Mouse (Mus musculus): ENCODE measurements around the gene Ddx51. TPM values are rescaled to one million over a fixed set of nuclear protein-coding genes. Genes with fewer than 3 reads are reported as not detected.

Gene Ddx51
- 56.5 and 63.6 TPM in 2 replicates for total RNA-seq (2014; fragmentation: Nextera tagmentation)
- 6.6 and 8.7 TPM in 2 replicates for total RNA-seq (2017)

DNA sequence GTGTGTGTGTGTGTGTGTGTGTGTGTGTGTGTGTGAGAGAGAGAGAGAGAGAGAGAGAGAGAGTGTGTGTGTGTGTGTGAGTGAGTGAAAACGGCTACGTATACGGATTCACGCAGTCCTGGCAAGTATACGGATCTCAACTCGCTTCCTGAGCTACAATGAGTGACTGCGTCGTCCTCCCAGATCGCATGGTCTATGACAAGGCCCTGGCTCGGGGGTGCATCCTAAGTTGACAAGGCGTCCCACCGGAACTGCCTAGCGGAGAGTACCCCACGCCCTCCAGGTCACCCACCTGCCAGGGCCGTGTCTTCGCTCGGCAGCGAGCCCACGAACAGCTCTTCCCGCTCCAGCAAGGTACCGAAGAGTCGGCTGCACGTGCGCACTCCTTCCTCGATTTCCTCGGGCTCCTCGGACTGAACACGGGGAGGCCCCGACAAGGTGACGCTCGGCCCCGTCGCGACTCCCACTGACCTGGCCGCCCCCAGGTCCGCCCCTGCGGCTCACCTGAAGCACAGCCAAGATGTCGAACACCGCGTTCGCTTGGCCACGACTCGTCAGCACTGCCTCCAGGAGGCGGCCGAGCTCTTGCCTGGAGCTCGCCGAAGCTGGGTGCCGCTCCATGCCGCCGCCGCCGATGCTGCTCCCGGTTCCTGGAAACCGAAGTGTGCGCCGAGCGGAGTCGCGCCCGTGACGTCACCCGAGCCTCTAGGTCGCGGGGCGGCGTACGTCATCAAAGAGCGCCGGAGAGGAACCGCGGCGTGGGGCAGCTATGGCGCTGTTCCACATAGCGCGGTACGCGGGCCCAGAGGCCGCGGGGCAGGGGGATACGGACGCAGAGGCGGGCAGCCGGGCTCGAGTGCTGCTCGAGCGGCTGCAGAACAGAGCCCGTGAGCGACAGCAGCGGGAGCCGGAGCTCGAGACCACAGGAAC lies at the start of gene Ddx51, which contains the start of gene Noc4l:
Gene Ddx51 (plus strand): TSS at position 733 of the 930 bp plus-strand sequence.
Gene Noc4l (minus strand): TSS at position 699 of the 930 bp plus-strand sequence.
- peak; percentile 50 for ATAC-seq (replicated peaks; ENCODE audit: low FRiP score, low TSS enrichment, poor library complexity, severe bottlenecking)

DNA sequence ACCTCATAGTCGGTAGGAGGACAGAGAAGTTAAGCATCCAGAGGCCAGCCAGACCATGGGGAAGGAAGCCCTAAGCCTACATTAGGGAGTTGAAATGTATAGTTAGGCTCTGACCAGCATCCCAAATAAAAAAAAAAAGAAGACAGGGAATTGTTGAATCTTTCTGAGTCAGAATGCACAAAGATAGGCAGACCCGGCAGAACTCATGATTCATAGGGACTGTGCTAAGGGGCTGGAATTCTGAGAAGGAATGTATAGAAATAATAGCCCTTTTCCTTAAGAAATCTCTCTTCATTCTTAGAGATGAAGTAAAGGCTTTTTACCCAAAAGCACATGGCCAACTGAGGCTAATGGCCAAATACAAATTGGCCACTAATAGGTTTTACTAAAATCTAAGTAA lies 48.9 kb upstream of the Ddx51 start:
- ATAC-seq (replicated peaks; ENCODE audit: low FRiP score, low TSS enrichment, poor library complexity, severe bottlenecking), result no peak

DNA sequence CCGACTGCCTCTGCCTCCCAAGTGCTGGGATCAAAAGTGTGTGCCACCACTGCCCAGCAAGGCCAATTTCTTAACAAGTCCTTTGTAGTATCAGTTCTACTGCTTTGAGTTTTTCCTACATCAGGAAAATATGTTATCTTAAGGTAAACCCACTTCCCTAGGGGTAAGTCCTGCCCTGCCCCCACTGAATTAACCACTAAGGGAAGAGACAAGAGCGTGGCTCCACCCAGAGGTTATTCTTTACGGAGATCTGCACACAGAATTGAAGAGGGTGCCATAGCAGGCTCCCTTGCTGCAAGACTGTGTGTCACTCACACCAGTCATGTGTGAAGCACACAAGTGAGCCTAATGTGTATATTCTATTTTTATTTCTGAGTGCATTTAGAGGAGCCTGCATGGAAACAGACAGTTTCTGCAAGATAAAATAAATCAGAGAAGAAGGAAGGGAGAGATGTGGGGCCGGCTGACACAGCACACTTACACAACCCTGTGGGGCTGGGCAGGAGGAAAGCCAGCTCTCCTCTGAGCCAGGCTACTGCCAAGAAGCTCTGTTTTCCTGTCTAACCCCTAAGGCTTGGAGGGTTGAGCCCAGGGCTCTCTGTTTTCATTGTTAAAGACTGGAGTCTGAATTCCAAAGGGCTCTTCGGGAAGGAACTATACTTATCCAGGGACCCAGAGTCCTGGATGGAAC lies 47.6 kb upstream of the Ddx51 start:
- ATAC-seq (replicated peaks; ENCODE audit: low FRiP score, low TSS enrichment, poor library complexity, severe bottlenecking), result no peak

DNA sequence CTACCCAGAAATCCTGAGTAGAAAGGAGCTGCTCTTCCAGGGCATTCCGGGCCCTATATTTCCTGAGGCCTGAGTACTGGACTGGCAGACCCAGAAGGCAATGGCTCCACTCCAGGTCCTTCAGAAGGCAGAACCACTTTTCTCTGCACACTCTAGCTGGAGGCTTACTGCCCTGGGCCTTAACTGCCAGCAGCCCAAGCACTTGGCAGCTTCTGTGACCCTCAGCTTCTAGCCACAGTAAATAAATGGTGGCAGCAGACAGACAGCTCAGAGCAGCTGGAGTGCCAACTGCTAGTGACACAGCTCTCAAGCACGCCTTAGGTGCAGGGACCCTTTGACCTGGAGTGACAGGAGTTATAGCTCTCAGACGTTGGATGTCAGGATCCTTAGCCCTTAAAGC lies 45.5 kb upstream of the Ddx51 start:
- ATAC-seq (replicated peaks; ENCODE audit: low FRiP score, low TSS enrichment, poor library complexity, severe bottlenecking), result no peak

DNA sequence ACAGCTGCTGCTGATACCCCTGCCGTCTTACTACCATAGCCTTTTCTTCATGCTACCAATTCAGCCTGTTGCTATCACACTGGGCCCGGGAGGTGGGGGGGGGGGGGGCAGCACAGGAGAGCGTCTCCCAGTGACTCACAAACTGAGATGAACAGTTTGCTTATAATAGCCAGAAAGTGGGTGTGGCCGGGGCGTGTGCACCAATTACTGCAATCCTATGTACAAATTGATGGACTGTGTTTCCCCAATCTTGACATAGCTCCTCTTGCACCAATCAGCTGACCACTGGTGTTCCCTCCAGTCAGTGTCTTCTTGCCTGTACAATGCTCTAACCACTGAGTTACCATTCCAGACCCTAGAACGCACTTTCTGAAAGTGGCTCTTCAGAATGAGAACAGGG lies 44.9 kb upstream of the Ddx51 start:
- no peak for ATAC-seq (replicated peaks; ENCODE audit: low FRiP score, low TSS enrichment, poor library complexity, severe bottlenecking)

DNA sequence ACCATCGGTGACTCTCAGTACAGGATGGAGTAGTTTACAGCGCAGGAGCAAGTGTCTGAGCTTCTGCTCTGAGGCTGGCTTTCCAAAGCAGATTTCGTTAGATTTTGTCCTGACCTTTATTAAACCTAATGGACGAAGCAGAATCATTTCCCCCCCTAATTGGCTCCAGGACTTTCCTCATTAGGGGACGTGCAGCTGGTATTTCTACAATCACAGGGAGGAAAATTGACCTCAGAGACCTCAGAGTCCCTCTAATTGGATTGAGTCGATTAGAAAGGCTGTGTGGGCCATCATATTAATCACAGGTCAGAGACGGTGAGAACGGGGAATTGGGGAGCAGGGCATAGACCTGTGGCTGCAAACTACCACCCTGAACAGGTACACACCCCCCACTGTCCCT lies 44.3 kb upstream of the Ddx51 start:
- no peak for ATAC-seq (replicated peaks; ENCODE audit: low FRiP score, low TSS enrichment, poor library complexity, severe bottlenecking)

DNA sequence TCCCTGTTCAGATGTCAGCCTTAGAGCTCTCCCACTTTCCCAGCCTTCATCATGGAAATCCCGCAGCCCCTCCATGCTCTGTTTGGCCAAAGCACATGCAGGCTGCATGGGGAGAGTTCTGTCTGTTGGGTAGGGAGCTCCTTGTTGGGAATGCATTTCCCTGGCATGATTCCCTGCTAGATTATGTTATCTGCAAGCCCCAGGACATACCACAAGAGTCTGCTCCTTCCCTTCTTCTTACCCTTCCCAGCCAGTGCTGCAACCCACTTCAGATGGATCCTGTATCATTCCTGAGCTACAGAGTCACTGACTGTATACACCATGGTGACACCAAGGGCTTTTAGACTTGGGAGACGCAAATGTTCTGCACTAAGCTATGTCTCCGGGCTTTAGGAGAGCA lies 43.8 kb upstream of the Ddx51 start:
- no peak for ATAC-seq (replicated peaks; ENCODE audit: low FRiP score, low TSS enrichment, poor library complexity, severe bottlenecking)

DNA sequence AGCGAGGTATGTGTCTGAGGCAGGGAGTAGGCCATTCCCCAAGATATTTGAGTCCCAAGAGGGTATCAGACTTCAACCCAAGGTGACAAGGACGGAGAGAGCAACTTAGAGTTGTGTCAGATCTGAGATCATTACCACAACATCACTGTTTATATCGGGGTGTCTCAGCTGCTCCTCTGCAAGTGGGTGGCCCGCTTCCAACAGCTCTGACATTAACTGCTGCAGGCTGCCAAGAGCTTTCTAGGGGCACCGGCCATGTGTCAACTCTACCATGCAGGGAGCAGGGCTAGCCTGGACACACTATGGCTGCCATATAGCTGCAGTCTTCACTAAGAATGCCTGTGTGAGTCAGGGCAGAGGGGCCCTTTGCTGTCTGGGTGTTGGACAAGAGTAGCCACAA lies 43.4 kb upstream of the Ddx51 start:
- ATAC-seq (replicated peaks; ENCODE audit: low FRiP score, low TSS enrichment, poor library complexity, severe bottlenecking), result no peak

DNA sequence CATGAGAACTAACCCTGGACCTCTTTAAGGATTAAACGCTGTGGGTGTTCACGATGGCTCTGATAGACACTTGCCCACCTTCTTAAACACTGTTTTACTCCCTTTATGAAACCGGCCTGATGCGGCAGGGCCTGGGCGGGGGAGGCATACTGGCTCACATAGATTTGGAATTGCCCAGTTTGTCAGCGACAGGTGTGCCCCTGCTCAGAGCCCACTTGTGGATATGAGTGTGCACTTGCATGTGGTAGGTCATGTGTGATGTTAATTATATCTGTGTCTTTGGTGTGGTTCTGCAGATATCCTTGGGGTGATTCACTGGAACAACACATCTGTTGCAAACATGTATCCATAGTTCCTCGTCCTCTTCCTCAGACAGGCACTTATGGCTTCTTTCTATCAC lies 42.8 kb upstream of the Ddx51 start:
- ATAC-seq (replicated peaks; ENCODE audit: low FRiP score, low TSS enrichment, poor library complexity, severe bottlenecking), result no peak

DNA sequence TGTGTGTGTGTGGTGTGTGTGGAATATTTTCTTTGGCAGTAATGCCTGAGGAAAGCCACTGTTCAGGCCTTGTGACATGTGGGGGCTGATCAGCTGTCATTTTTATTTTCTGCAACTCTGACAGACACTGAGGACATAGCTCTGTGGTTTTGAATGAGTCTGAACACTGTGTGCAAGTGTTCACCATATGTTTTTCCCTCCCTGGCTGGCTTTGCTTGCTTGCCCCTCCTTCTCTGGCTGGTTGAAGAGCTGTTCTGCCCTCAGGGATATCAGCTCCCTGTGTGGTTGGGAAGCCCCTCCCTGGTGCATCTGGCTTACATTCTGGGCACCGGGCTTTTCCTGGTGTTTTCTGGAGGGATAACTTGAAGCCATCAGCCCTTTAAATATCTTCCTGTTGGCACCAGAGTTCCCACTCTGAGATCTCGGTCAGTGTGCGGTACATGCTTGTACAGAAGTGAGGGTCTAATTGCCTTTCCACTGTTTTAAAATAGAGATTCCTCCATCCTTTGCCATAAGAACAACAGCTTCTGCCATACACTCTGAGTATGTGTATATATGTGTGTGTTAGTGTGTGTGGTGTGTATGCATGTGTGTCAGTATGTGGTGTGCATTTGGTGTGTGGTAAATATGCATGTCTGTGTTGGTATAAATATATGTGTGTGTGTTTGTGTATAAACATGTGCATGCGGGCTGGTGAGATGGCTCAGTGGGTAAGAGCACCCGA lies 41.7 kb upstream of the Ddx51 start:
- no peak for ATAC-seq (replicated peaks; ENCODE audit: low FRiP score, low TSS enrichment, poor library complexity, severe bottlenecking)

DNA sequence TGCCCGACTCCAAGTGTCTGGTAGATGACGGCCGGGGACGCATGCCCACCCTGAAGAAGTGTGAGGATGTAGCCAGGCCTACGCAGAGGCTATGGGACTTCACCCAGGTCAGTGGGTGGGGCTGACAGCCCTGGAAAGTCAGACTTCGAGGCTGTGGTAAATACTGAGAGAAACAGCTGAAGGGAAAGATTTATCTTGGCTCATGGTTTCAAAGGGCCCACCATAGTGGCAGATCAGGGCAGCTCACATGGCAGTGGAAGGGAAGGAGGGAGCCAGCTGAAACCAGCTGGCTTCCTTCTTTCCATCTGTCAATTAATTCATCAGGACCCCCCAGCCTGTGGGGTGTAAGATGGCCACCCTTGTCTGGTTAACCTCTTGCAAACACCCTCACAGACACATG lies 34.0 kb upstream of the Ddx51 start:
- no peak for ATAC-seq (replicated peaks; ENCODE audit: low FRiP score, low TSS enrichment, poor library complexity, severe bottlenecking)

DNA sequence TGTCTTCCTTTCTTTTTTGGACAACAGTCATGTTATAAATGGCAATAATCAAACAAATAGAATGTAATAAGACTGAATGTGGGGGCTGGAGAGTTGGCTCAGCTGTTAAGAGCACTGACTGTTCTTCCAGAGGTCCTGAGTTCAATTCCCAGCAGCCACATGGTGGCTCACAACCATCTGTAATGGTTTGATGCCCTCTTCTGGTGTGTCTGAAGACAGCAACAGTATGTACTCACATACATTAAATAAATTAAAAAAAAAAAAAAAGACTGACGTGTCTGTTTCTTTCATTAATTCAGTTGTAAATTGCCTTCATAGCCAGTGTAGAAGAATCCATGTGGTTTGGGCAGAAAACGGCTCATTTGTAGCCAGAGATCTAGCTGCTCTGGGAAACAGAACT lies 28.9 kb upstream of the Ddx51 start:
- no peak for ATAC-seq (replicated peaks; ENCODE audit: low FRiP score, low TSS enrichment, poor library complexity, severe bottlenecking)

DNA sequence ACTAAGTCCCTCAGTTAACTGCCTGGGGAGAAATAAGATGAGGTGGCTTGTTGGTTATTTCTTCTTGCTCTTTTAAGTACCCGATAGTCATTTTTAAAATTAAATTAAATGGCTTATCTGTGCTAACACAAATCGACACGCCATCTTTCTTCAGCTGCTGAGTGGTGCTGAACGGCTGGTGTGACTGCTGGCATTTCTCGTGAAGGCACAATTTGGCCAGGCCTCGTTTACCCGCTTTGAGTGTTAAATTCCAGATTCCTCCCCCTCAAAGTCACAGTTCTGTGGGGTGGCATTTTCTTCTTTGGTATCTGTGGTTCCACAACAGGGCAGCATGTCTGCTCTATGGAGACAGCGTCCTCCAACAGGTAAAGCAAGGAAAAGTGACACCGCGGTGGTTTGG lies 25.9 kb upstream of the Ddx51 start:
- ATAC-seq (replicated peaks; ENCODE audit: low FRiP score, low TSS enrichment, poor library complexity, severe bottlenecking), result no peak

DNA sequence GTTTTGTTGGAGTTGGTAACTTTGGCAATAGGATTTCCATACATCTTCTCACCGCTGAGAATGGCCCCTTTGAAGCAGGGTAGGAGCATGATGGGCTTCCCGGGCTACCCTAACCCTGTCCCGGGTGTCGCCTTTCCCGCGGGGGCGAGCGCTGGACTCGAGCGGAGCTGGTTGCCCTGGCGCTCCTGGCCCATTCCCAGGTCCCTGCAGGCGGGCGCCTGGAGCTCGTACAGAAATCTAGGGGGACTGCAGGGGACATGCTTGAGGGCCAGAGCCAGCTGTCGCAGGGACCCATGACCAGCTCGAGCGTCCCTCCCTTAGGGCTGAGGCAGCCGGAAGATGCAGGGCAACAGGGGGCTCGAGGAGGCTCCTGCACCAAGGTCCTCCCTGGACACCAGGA lies 25.1 kb upstream of the Ddx51 start:
- ATAC-seq (replicated peaks; ENCODE audit: low FRiP score, low TSS enrichment, poor library complexity, severe bottlenecking), result no peak

DNA sequence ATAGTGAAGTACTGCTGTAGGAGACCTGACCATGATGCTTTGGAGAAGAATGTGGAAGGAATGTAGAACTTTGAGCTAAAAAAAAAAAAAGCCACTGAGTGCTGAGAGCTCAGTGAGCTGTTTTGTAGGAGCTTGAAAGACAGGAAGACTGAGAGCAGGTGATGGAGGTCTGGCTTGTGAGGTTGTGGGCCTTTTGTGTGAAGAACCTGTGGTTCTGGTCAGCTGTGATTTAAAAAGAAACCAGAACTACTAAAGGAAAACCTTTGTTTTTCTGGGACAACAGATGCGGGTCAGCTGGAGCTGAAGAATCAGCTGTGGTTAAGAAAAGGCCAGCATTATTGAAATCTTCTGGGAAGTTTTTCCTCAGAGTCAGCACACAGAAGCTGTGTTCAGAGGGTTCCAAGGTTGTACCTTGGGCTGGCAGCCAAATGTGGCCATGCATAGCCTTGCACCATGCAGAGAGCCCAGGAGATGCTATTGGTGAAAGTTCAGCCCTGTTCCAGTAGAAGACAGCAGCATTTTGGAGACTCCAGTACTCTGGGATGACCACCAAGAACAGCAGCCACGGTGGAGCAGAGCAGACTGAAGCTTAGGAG lies 23.6 kb upstream of the Ddx51 start:
- no peak for ATAC-seq (replicated peaks; ENCODE audit: low FRiP score, low TSS enrichment, poor library complexity, severe bottlenecking)

DNA sequence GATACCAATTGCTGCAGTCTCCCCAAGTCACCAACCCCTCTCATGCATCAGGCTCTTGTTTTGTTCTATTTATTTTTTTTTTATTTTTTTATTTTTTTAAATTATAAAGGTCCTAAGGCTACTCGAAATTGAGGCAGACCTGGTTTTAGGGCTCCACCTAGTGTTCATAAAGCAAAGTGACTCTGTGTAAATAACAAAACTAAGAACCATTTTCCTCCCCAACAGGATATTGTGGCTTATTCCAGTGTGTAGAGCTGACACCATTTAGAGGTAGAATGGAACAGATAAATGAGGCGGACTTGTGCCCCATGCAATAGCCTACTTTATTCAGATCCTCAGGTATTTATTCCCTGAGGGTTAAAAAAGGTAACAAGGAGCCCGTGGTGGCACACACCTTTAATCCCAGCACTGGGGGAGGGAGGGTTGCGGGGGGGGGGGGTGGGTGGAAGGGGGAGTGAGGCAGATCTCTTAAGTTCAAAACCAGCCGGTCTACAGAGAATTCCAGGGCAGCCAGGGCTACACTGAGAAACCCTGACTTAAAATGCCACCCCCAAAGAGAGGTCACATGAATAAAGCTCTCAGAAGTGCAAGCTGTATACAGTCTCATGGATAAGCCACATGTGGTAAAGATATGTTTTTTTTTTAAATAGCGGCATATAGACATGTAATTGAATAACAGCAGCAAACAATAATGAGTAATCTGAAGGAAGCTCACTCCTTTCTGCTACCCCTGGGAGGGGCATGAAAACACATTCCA lies 17.1 kb upstream of the Ddx51 start:
- peak; percentile 66 for ATAC-seq (replicated peaks; ENCODE audit: low FRiP score, low TSS enrichment, poor library complexity, severe bottlenecking)

DNA sequence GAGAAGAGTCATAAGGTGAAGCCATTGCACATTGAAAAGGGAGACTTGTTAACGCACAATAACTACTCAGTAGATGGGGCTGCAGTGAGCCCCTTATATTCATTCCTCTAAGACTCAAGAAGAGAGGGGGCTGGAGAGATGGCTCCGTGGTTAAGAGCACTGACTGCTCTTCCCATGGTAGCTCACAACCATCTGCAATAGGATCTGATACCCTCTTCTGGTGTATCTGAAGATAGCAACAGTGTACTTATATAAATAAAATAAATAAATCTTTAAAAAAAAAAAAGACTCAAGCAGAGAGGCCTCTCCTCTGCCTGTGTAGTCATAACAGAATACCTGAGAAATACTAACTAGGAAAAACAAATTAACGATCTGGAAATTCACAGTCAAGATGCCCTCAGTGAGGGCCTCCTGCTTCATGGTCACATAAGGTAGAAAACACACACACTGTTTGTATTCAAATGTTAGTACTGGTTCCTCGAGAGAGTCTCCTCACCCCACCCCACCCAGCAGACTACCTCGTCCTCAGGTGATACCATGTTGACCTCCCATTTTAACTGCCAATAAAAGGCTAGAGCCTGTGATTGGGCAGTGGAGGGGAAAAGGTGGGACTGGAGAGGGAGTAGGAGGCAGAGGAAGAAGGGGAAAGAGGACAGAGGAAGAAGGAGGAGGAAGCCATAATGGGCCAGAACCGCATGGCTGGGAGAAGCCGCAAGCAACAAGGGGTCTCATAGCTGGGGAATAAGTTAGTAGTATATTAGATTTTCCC lies 14.8 kb upstream of the Ddx51 start:
- ATAC-seq (replicated peaks; ENCODE audit: low FRiP score, low TSS enrichment, poor library complexity, severe bottlenecking), result no peak

DNA sequence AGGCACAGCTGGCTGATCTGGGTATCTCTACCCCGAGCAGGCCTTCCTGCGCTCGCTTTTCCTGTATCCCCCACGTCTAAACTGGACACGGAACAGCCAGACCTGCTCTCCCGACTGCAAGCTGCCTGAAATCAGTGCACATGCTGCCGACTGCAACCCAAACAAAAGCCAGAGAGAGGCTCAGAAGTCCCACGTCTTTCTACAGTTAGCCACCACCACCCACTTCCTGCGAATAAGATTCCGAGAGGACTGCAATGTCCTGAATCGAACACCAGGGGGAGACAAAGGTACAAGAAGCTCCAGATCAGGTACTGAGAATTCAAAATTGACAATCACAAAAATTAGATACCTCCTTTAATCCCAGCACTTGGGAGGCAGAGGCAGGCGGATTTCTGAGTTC lies 13.8 kb upstream of the Ddx51 start:
- peak; percentile 80 for ATAC-seq (replicated peaks; ENCODE audit: low FRiP score, low TSS enrichment, poor library complexity, severe bottlenecking)

Data from megakaryocyte-erythroid progenitor cell, adult 5-6 weeks (primary cell).